Mouse (Mus musculus): ENCODE measurements at regions not wholly inside any gene's neighbourhood (a gene's known extent, or its start where the extent isn't known, plus 50 kb on each side); places are given as distances from the start of the nearest gene placed in this dataset.
A peak's percentile ranks its signal among the peaks of the same experiment; 100 is the strongest.

GRCm38 (mm10) chr16:53026056-53026455 is 572.2 kb upstream of the Alcam start:
- ATAC-seq (replicated peaks; ENCODE audit: poor library complexity, severe bottlenecking), result no peak

GRCm38 (mm10) chr16:53011847-53012246 is 558.0 kb upstream of the Alcam start:
- ATAC-seq (replicated peaks; ENCODE audit: poor library complexity, severe bottlenecking), result no peak

GRCm38 (mm10) chr16:52988852-52989397 is 535.1 kb upstream of the Alcam start:
- no peak for ATAC-seq (replicated peaks; ENCODE audit: poor library complexity, severe bottlenecking)

GRCm38 (mm10) chr16:52984336-52984735 is 530.5 kb upstream of the Alcam start:
- ATAC-seq (replicated peaks; ENCODE audit: poor library complexity, severe bottlenecking), result no peak

- ATAC-seq (replicated peaks; ENCODE audit: poor library complexity, severe bottlenecking), result no peak
These were observed 527.1 kb upstream of the Alcam start for GRCm38 (mm10) chr16:52980995-52981394.

GRCm38 (mm10) chr16:52972811-52973210 is 518.9 kb upstream of the Alcam start:
- ATAC-seq (replicated peaks; ENCODE audit: poor library complexity, severe bottlenecking), result no peak

- no peak for ATAC-seq (replicated peaks; ENCODE audit: poor library complexity, severe bottlenecking)
These were observed 493.8 kb upstream of the Alcam start for GRCm38 (mm10) chr16:52947679-52948078.

GRCm38 (mm10) chr16:52934749-52935148 is 480.9 kb upstream of the Alcam start:
- ATAC-seq (replicated peaks; ENCODE audit: poor library complexity, severe bottlenecking), result no peak

- ATAC-seq (replicated peaks; ENCODE audit: poor library complexity, severe bottlenecking), result peak; percentile 93
These were observed 478.1 kb upstream of the Alcam start for GRCm38 (mm10) chr16:52931978-52932377.

GRCm38 (mm10) chr16:52892467-52893255 is 438.8 kb upstream of the Alcam start:
- no peak for ATAC-seq (replicated peaks; ENCODE audit: poor library complexity, severe bottlenecking)

- 0 out of 2 replicates have a peak, but pooled peaks have one; percentile 20 for ATAC-seq (replicated peaks; ENCODE audit: poor library complexity, severe bottlenecking)
These were observed 425.7 kb upstream of the Alcam start for GRCm38 (mm10) chr16:52879463-52880114.

GRCm38 (mm10) chr16:52867833-52868232 is 414.0 kb upstream of the Alcam start:
- peak; percentile 65; the same call in 1 of the 2 replicates for ATAC-seq (replicated peaks; ENCODE audit: poor library complexity, severe bottlenecking)

- ATAC-seq (replicated peaks; ENCODE audit: poor library complexity, severe bottlenecking), result no peak
These were observed 409.7 kb upstream of the Alcam start for GRCm38 (mm10) chr16:52863554-52863953.

GRCm38 (mm10) chr16:52861263-52861662 is 407.4 kb upstream of the Alcam start:
- ATAC-seq (replicated peaks; ENCODE audit: poor library complexity, severe bottlenecking), result no peak

GRCm38 (mm10) chr16:52858441-52859209 is 404.8 kb upstream of the Alcam start:
- ATAC-seq (replicated peaks; ENCODE audit: poor library complexity, severe bottlenecking), result no peak

- no peak for ATAC-seq (replicated peaks; ENCODE audit: poor library complexity, severe bottlenecking)
These were observed 397.3 kb upstream of the Alcam start for GRCm38 (mm10) chr16:52851129-52851528.

- ATAC-seq (replicated peaks; ENCODE audit: poor library complexity, severe bottlenecking), result no peak
These were observed 365.1 kb upstream of the Alcam start for GRCm38 (mm10) chr16:52818976-52819375.

GRCm38 (mm10) chr16:52811219-52811618 is 357.3 kb upstream of the Alcam start:
- no peak for ATAC-seq (replicated peaks; ENCODE audit: poor library complexity, severe bottlenecking)

- no peak for ATAC-seq (replicated peaks; ENCODE audit: poor library complexity, severe bottlenecking)
These were observed 350.5 kb upstream of the Alcam start for GRCm38 (mm10) chr16:52804365-52804764.

- no peak for ATAC-seq (replicated peaks; ENCODE audit: poor library complexity, severe bottlenecking)
These were observed 346.0 kb upstream of the Alcam start for GRCm38 (mm10) chr16:52799715-52800392.

Data from granulocyte monocyte progenitor cell, adult 5-6 weeks (primary cell).